Mouse (Mus musculus) midbrain, postnatal 0 days (tissue): Measurements from ENCODE around the gene Fscn2. TPM values are rescaled to one million over a fixed set of nuclear protein-coding genes. Genes with fewer than 3 reads are reported as not detected.
A peak's percentile ranks its signal among the peaks of the same experiment; 100 is the strongest.
"Not testable (repeated sequence)": the region's sequence is repeated elsewhere in the genome, so short reads cannot be mapped to it uniquely, and the experiment has no call there.

ENCODE experiments used
- ATAC-seq: fragments of 200-750 bp; cut with Nextera tagmentation; 2 replicates; pipeline ENCODE4 v1.8.0; 2017; ENCODE audit warnings: moderate number of reproducible peaks, mild to moderate bottlenecking, moderate TSS enrichment, moderate library complexity; ENCODE audit not compliant: low FRiP score
- DNase-seq: peaks from one replicate; pipeline ENCODE4 v3.0.0-alpha.2; 2015; ENCODE audit warnings: low spot score
- H3K27ac ChIP-seq: fragments of 300-500 bp; sonication (generic); 2 replicates; pipeline ENCODE4 v1.5.1; 2014; ENCODE audit warnings: low read depth, mild to moderate bottlenecking, low read length, mixed read lengths
- H3K27me3 ChIP-seq: fragments of 300-500 bp; sonication (generic); 2 replicates; pipeline ENCODE4 v1.6.1; 2014; ENCODE audit warnings: low read length, control low read depth, mixed read lengths; ENCODE audit not compliant: insufficient read depth
- H3K36me3 ChIP-seq: fragments of 300-500 bp; sonication (generic); 2 replicates; pipeline ENCODE4 v1.6.1; 2014; ENCODE audit warnings: low read length, control low read depth, mixed read lengths; ENCODE audit not compliant: insufficient read depth
- H3K4me1 ChIP-seq: fragments of 300-500 bp; sonication (generic); 2 replicates; pipeline ENCODE4 v1.6.1; 2014; ENCODE audit warnings: mild to moderate bottlenecking, control low read depth, antibody characterized with exemption, low read length, mixed read lengths; ENCODE audit not compliant: insufficient read depth
- H3K4me2 ChIP-seq: fragments of 300-500 bp; sonication (generic); 2 replicates; pipeline ENCODE4 v1.6.1; 2014; ENCODE audit warnings: low read depth, mild to moderate bottlenecking, low read length, mixed read lengths; ENCODE audit not compliant: poor library complexity, severe bottlenecking
- H3K4me3 ChIP-seq: fragments of 300-500 bp; sonication (generic); 2 replicates; pipeline ENCODE4 v1.5.1; 2014; ENCODE audit warnings: low read depth, mild to moderate bottlenecking, low read length, moderate library complexity
- H3K9ac ChIP-seq: fragments of 300-500 bp; sonication (generic); replicated peaks from 2 replicates; pipeline ENCODE4 v1.6.1; 2014; ENCODE audit warnings: mild to moderate bottlenecking, low read length, moderate library complexity, mixed read lengths; ENCODE audit not compliant: poor library complexity, severe bottlenecking
- H3K9me3 ChIP-seq: fragments of 300-500 bp; sonication (generic); 2 replicates; pipeline ENCODE4 v1.6.1; 2016; ENCODE audit warnings: low read length, control low read depth
- CTCF ChIP-seq: IDR thresholded peaks from 2 replicates; pipeline ENCODE4 v1.5.1; 2016; ENCODE audit warnings: antibody characterized with exemption, mild to moderate bottlenecking
- WGBS: fragments of 180-500 bp; shearing (Covaris S2); extraction: QIAGEN DNeasy Blood & Tissue Kit; methylation state at CpG from one replicate; pipeline ENCODE4 v1.1.7; 2014; 5-methylcytosine and 5-hydroxymethylcytosine counted together
- polyA plus RNA-seq: library from polyadenylated mRNA; unstranded; fragments of >200 nt; fragmentation: Nextera tagmentation; extraction: Ambion mirVana; gene quantifications from 2 replicates; pipeline ENCODE4 v1.2.1, GENCODE M21; 2015
- total RNA-seq: library from RNA; depleted of rRNA; stranded (reverse); fragments of >200 nt; gene quantifications from 2 replicates; pipeline ENCODE4 v1.2.3, GENCODE M21; 2014

Gene Fscn2
- total and polyA plus RNA-seq, 2 experiments from 2014 or later = 0.71 to 1.5 TPM

- DNase-seq = no peak
- no peak overlapping the region for H3K9ac ChIP-seq
- no peaks in the 10 kb centered on the region; the same call in 1 of the 2 replicates for H3K4me1 ChIP-seq
- peaks cover 6% of the 10 kb centered on the region for H3K36me3 ChIP-seq
- ATAC-seq = no peak
- WGBS = 79% methylated on average over 5 of the region's 5 CpGs
- peak overlapping the region; percentile 34; the same call in 1 of the 2 replicates for H3K27ac ChIP-seq
- no peak overlapping the region for H3K4me3 ChIP-seq
- no peaks in the 10 kb centered on the region for H3K9me3 ChIP-seq
- no peaks in the 10 kb centered on the region for H3K27me3 ChIP-seq
- H3K4me2 ChIP-seq = peak overlapping the region; percentile 86
- TF ChIP-seq CTCF = no peak
Measured at GRCm38 (mm10) chr11:120343519-120344309, 17.6 kb upstream of the Fscn2 start.

GRCm38 (mm10) chr11:120344310-120344920 is 16.9 kb upstream of the Fscn2 start:
- TF ChIP-seq CTCF = no peak

GRCm38 (mm10) chr11:120345067-120345681 is 16.2 kb upstream of the Fscn2 start:
- WGBS = 14% methylated on average over 1 of the region's 1 CpGs
- Histone ChIP-seq H3K27ac (no peak overlapping the region), H3K4me3 (peak overlapping the region; percentile 36), H3K9me3 (no peaks in the 10 kb centered on the region), H3K4me1 (peaks cover 3% of the 10 kb centered on the region; the same call in 1 of the 2 replicates), H3K36me3 (peaks cover 6% of the 10 kb centered on the region), H3K4me2 (peak overlapping the region; percentile 86), H3K9ac (peak overlapping the region; percentile 42), H3K27me3 (no peaks in the 10 kb centered on the region)
- ATAC-seq (no peak), DNase-seq (no peak)
- TF ChIP-seq CTCF = peak; percentile 3; the same call in 1 of the 2 replicates

More at GRCm38 (mm10) chr11:120344310-120344920, 16.9 kb upstream of the Fscn2 start:
- Histone ChIP-seq H3K4me3 (peak overlapping the region; percentile 36), H3K36me3 (peaks cover 6% of the 10 kb centered on the region), H3K27me3 (no peaks in the 10 kb centered on the region), H3K27ac (no peak overlapping the region), H3K9me3 (no peaks in the 10 kb centered on the region), H3K4me1 (peaks cover 2% of the 10 kb centered on the region; the same call in 1 of the 2 replicates), H3K9ac (no peak overlapping the region), H3K4me2 (peak overlapping the region; percentile 86)
- ATAC-seq (no peak), DNase-seq (no peak)
- 63% methylated on average over 5 of the region's 5 CpGs for WGBS

DNA sequence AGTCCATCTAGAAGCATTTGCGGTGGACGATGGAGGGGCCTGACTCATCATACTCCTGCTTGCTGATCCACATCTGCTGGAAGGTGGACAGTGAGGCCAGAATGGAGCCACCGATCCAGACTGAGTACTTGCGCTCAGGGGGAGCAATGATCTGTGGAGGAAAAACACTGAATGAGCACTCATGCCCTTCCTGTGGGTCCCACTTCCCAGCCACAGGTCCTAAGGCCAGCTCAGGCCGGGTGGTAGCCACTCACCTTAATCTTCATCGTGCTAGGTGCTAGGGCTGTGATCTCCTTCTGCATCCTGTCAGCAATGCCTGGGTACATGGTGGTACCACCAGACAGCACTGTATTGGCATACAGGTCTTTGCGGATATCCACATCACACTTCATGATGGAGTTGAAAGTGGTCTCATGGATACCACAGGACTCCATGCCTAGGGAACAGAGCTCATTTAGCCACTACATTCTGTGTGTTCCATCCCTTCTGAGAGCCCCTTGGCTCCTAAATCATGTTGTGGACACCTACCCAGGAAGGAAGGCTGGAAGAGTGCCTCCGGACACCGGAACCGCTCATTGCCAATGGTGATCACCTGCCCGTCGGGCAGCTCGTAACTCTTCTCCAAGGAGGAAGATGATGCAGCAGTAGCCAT is 14.8 kb upstream of the Fscn2 start:
- H3K36me3 ChIP-seq, H3K4me1 ChIP-seq, H3K27ac ChIP-seq, DNase-seq, ATAC-seq, H3K9me3 ChIP-seq, H3K27me3 ChIP-seq: not testable (repeated sequence)
- WGBS = 44% methylated on average over 10 of the region's 13 CpGs
- H3K4me3 ChIP-seq = peak overlapping the region; percentile 42
- peak overlapping the region; percentile 62 for H3K4me2 ChIP-seq
- peak overlapping the region; percentile 44; the same call in 1 of the 2 replicates for H3K9ac ChIP-seq

DNA sequence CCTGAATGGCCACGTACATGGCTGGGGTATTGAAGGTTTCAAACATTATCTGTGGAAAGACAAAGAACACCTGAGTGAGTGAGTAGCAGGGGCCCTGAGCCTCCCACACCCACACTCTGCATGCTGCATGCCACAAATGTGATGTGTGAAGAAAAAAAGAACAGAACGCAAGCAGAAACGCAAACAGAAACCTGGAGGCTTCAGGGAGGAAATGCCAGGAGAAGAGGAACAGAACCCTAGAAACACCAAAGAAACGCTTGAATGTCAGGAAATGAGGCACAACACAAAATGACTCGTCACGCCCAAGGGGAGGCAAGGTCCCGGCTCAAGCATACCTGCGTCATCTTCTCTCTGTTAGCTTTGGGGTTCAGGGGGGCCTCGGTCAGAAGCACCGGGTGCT is 14.0 kb upstream of the Fscn2 start:
- TF ChIP-seq CTCF = no peak
- no peaks in the 10 kb centered on the region for H3K27me3 ChIP-seq
- peak overlapping the region; percentile 48 for H3K4me2 ChIP-seq
- peaks cover 7% of the 10 kb centered on the region; the same call in 1 of the 2 replicates for H3K4me1 ChIP-seq
- H3K36me3 ChIP-seq = peaks cover 6% of the 10 kb centered on the region
- no peak for ATAC-seq
- peak overlapping the region; percentile 100 for H3K9ac ChIP-seq
- peak overlapping the region; percentile 99 for H3K27ac ChIP-seq
- WGBS = 1% methylated on average over 8 of the region's 10 CpGs
- no peaks in the 10 kb centered on the region for H3K9me3 ChIP-seq
- no peak for DNase-seq
- H3K4me3 ChIP-seq = peak overlapping the region; percentile 97
